Mouse (Mus musculus) granulocyte monocyte progenitor cell, adult 5-6 weeks (primary cell): ENCODE data around the gene Pum1. TPM values are rescaled to one million over a fixed set of nuclear protein-coding genes. Genes with fewer than 3 reads are reported as not detected.
"Not testable (repeated sequence)": the region's sequence is repeated elsewhere in the genome, so short reads cannot be mapped to it uniquely, and the experiment has no call there.

Experiments used
- ATAC-seq: replicated peaks from 2 replicates; pipeline ENCODE4 v1.8.0; 2016; ENCODE audit warnings: mild to moderate bottlenecking, moderate TSS enrichment, inconsistent platforms; ENCODE audit not compliant: poor library complexity, severe bottlenecking
- total RNA-seq, 2 experiments: library from RNA; stranded (forward) in 1 of 2; stranded (reverse) in 1 of 2; fragments of 200-712, 200-1000 nt in 1 of 2; fragments of >200 nt in 1 of 2; fragmentation: Nextera tagmentation in 1 of 2; gene quantifications; 2 replicates each; pipeline ENCODE4 v1.2.3; 2014 to 2017

Pum1 gene
- total RNA-seq (2014; fragmentation: Nextera tagmentation) (46.9 and 56.5 TPM in 2 replicates), total RNA-seq (2017) (40.2 and 43.3 TPM in 2 replicates)

DNA sequence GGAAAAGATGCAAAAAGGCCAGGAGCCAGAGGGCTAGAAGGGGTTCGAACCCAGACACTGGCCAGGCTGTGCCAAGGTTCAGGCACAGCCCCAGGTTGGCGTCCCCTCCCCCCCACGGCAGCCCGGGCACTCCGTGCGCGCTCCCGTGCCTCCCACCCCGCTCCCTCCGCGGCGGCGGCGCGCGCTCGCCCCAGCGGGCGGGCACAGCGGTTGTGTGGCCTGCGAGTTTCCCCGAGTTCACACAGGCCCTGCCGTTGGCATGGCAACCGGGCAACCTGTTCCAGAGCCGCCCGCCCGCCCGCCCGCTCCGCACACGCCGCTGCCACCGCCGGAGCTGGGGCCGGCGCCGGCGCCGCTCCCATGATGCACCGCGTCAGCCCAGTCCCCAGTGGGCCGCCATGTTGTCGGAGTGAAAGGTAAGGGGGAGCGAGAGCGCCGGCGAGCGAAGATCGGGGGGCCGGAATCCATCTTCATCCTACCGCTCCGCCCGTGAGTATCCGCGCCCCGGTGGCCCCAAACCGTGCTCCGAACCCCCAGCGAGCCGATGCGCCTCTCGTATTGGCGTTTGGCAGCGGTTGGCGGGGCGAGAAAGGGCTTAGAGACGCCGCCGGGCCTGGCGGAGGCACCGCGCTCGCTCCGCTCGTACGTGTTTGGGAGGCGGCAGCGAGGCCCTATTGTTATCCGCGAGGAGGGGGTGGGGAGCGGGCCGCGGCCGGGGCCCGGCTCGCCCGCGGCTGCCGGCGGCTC is at the start of gene Pum1:
Gene Pum1 (plus strand): TSS at position 343 of the 747 bp plus-strand sequence.
- ATAC-seq: peak; percentile 87

- no peak; the same call in 1 of the 2 replicates for ATAC-seq
These were observed 33.7 kb upstream of the Pum1 start for GRCm38 (mm10) chr4:130629391-130629790.

- no peak for ATAC-seq
These were observed 32.8 kb upstream of the Pum1 start for GRCm38 (mm10) chr4:130630232-130630847.

GRCm38 (mm10) chr4:130635076-130635475 is 28.0 kb upstream of the Pum1 start:
- ATAC-seq: not testable (repeated sequence)

DNA sequence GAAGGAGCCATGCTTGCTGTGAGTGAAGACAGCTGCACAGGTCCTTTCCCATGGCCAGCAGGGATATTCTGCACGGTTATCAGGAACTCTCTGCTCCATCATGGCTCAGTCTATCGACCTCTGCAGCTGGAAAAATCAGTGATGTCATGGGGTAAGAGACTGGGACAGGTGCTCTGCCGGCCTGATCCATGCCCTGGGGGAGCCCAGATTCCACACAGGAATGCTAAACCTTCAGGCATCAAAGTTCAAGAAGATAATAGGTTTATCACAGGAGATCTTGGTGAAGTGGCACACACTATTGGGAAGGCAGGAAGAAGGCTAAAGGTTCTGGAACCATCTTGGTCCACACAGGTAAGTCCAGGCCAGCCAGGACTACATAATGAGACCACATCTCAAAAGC is 26.4 kb upstream of the Pum1 start:
- ATAC-seq: no peak

DNA sequence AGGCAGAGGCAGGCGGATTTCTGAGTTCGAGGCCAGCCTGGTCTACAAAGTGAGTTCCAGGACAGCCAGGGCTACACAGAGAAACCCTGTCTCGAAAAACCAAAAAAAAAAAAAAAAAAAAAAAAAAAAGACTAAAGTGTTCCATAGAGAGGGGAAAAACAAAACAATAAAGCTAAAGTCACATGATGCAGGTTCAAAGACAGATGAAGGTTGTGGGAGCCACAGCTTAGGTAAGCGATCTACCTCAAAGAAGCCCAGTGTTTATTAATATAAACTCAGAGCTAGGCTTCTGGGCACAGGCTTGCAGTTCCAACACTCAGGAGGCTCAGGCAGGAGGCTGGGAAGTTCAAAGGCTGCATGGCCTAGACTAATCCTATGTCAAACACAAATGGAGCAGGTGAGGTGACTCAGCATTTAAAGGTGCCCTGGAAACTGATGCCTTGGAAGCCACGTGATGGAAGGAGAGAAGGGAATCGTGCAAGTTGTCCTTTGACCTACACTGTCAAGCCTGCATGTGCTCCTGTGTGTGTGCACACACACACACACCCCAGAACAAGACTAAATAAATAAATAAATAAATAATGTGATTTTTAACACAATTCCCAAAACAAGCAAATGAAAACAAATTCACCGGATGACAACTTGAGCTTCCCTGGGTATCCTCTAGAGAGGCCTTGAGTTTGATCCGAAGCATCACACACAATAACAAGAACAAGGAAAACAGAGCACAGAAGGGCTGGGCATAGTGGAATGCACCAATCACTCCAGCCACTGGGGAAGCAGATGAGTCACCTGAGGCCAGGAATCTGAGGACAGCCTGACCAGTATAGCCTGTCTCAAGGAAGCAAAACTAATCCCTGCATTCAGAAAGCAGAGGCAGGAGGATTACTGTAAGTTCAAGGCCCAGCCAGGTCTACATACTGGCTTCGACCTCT is 25.4 kb upstream of the Pum1 start:
- ATAC-seq: no peak

- ATAC-seq: no peak
These were observed 22.9 kb upstream of the Pum1 start for GRCm38 (mm10) chr4:130640031-130640717.

- ATAC-seq: no peak
These were observed 20.7 kb upstream of the Pum1 start for GRCm38 (mm10) chr4:130642468-130642867.

GRCm38 (mm10) chr4:130645426-130645825 is 17.7 kb upstream of the Pum1 start:
- ATAC-seq: no peak

GRCm38 (mm10) chr4:130651286-130651685 is 11.8 kb upstream of the Pum1 start:
- ATAC-seq: no peak

DNA sequence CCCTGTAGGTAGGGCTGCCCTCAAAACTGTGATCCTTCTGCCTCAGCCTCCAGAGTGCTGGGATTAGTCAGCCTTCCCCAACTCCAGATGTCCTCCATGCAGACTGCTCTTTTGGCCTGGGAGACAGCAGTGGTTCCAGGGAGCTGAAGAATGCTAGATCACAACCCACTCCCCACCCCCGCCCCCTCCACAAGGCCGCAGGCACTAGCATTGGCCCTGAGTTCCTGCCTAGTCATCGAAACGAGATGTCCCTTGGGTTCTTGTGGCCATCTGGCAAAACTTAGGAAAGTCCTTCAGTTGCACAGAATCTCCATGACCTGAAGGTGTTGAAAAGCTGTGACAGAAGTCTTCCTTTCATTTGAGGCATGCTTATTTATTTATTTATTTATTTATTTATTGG is 10.6 kb upstream of the Pum1 start:
- ATAC-seq: no peak

DNA sequence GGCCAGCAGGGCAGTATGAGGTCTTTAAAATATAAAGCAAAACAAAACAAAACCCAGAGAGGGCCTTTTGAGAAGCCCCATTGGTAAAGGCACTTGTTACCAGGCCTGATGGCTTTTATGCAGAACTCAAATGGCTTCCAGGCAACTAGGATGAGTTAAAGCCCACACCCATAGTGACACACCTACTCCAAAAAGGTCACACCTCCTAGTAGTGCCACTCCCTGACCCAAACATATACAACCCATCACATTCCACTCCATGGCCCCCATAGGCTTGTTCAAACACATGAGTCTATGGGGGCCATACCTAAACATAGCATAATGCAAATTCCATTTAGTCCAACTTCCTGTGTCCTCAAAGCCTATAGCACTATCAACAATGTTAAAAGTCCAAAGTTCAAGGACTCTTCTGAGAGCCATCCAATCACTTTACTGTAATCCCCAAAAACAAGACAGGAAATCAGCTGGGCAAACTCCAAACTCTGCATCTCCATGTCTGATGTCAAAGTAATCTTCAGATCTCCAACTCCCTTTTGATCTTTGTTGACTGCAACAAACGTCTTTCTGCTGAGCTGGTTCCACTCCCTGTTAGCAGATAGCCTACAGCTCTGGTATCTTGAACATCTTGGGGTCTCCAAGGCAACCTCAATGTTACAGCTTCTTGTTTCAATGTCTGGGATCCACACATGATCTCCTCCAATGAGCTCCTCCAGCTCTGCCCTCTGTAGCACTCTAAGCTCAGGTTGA is 5.1 kb upstream of the Pum1 start:
- no peak for ATAC-seq

- ATAC-seq: no peak
These were observed 3.7 kb upstream of the Pum1 start for GRCm38 (mm10) chr4:130659470-130659869.

DNA sequence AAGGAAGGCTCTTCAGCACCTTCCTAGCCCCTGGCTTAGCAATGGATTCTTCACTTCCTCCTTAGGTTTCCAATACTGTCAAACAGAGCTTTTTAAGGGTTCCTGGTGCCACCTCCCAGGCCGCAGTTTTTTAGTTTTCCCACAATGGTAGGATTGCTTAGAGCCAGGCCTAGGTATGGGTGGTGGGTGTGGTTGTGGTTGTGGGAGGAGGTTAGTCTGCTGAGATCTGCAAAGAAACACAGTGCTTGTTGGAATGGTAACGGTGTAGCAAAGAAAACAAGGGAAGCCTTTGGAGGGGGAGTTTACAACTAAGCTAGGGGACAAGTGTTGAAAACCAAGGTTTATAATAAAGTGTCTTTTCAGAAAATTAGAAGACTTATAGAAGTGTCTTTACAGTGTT is 3.0 kb upstream of the Pum1 start:
- ATAC-seq: no peak

- no peak for ATAC-seq
These were observed 2.0 kb upstream of the Pum1 start for GRCm38 (mm10) chr4:130661151-130661550.

DNA sequence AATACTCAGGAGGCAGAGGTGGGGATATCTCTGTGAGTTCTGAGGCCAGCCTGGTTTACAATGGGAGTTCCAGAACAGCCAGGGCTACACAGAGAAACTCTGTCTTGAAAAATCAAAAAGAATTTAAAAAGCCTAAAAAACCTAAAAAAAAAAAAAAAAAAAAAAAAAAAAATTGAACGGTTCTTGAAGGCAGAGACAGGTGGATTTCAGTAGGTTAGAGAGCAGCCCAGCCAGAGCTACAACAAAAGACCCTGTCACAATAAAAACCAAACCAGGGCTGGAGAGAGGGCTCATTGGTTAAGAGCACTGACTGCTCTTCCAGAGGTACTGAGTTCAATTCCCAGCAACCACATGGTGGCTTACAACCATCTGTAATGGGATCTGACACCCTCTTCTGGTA is 816 bp upstream of the Pum1 start:
- ATAC-seq: not testable (repeated sequence)

DNA sequence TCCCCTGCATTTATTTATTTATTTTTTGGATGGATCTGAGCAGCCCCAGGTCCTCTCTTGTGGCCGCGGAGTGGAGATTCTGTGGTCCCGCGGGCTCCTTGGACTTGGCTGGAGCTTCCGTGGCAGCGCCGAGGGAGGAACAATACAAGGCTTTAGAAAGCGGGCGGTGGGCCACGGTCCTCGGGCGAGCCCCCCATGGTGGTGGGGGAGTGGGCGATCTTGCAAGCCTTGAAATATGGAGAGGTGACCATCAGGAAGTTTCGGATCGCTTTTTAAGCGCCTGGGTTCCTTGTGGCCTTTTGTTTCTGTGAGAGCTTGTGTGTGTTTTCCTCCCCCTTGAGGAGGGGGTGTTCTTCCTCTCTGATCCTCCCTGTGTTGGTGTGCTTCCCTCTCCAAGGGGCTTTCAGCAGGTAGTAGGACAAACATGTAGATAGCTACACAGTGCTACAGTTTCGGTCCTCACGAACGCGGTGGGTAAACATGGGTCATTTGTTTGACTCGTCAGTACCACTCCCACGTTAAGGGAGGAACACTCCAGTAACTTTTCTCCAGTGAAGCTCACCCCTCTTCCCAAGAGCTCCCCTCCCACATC is 785 bp downstream of the Pum1 start:
- ATAC-seq: peak; percentile 7; the same call in 1 of the 2 replicates

DNA sequence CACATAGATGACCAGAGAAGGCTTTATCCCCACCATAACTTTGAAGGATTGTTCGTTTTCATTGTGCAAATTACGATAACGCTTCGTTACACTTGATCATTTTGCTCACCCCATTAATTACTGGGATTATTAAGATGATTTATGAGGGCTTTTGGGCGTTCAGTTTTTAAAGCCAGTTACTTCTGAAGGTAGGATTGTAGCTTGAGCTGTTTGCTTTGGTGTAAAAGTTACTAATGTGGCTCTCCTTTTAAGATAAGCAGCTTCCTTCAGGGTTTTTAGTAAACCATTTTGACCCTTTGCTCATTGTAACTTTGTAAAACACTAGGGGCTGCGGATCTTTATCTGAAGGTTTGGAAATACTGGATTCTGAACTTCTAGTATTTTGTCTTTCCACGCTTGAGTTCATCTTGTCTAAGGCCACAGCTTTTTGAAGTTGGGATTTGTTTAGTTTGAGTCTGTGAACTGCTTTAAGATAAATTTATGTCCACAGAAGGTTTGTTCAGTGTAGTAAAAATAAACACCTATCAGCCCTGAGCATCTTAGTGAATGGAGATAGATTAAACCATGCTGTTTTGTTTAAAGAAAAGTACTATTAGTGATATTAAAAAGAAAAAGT is 1.4 kb downstream of the Pum1 start:
- no peak for ATAC-seq

DNA sequence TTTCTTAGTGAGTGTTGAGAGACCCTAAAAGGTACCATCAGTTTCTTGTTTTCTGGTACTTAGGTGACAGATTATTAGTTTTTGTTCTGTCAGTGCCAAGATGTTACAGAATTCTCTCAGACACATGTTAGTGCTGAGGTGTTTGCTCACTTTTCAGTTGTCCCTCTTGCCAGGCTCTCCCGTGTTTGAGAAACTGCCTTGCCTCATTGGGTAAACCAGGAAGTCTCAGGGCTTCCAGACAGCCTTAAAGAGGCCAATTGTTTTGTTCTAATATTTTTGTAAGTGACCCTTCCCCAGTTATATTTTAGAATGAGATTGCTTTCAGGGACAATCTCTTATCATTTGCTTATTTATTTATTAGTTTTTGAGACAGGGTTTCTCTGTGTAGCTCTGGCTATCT is 2.1 kb downstream of the Pum1 start:
- peak; percentile 42 for ATAC-seq
